Mouse (Mus musculus) CH12.LX (cell line): Measurements from ENCODE around the gene Col15a1. TPM values are rescaled to one million over a fixed set of nuclear protein-coding genes. Genes with fewer than 3 reads are reported as not detected.

Source experiments
- DNase-seq: peaks from one replicate; pipeline ENCODE4 v3.0.0-alpha.2; 2013; ENCODE audit errors: extremely low read depth
- H3K27ac ChIP-seq: 2 replicates; pipeline ENCODE4 v1.5.1; 2012; ENCODE audit warnings: low read depth, mild to moderate bottlenecking, control low read depth, moderate library complexity; ENCODE audit not compliant: insufficient read depth
- H3K27me3 ChIP-seq: replicated peaks from 2 replicates; pipeline ENCODE3; 2012; ENCODE audit warnings: inconsistent platforms
- H3K36me3 ChIP-seq, 2 experiments: replicated peaks in 1 of 2; 2 replicates each; pipeline versions ENCODE3 to v1.6.1; 2012; ENCODE audit warnings: inconsistent platforms in 1 of 2, low read length in 1 of 2, mild to moderate bottlenecking in 1 of 2, mixed read lengths in 1 of 2, moderate library complexity in 1 of 2; ENCODE audit not compliant: control insufficient read depth in 1 of 2, insufficient read depth in 1 of 2
- H3K4me1 ChIP-seq, 2 experiments: 2 replicates each; pipeline ENCODE4 v1.6.1; 2012; ENCODE audit warnings: inconsistent platforms in 1 of 2, moderate library complexity in 1 of 2; ENCODE audit not compliant: insufficient read depth in 2 of 2, control insufficient read depth in 1 of 2
- H3K4me2 ChIP-seq: 2 replicates; pipeline ENCODE4 v1.6.1; 2012; ENCODE audit warnings: low read depth, mild to moderate bottlenecking, control low read depth; ENCODE audit not compliant: poor library complexity, insufficient read depth, severe bottlenecking
- H3K4me3 ChIP-seq, 3 experiments: fragments of 150-350 bp in 1 of 3; sonication (generic) in 1 of 3; replicated peaks in 1 of 3; 2 replicates each; pipeline versions ENCODE3 to v1.5.1; 2011 to 2012; ENCODE audit warnings: low read depth in 2 of 3, low read length in 2 of 3, mild to moderate bottlenecking in 2 of 3, moderate library complexity in 2 of 3, control low read depth in 1 of 3, improper control_type of control experiment in 1 of 3, inconsistent platforms in 1 of 3, mixed read lengths in 1 of 3; ENCODE audit not compliant: poor library complexity in 1 of 3
- H3K79me2 ChIP-seq: replicated peaks from 2 replicates; pipeline ENCODE4 v1.6.1; 2012; ENCODE audit warnings: mild to moderate bottlenecking, moderate library complexity; ENCODE audit not compliant: control insufficient read depth, poor library complexity, insufficient read depth, severe bottlenecking; ENCODE audit errors: extremely low read depth
- H3K9ac ChIP-seq: 2 replicates; pipeline ENCODE4 v1.6.1; 2012; ENCODE audit warnings: low read depth, mild to moderate bottlenecking, control low read depth, moderate library complexity; ENCODE audit not compliant: insufficient read depth
- H3K9me3 ChIP-seq: replicated peaks from 2 replicates; pipeline ENCODE3; 2012; ENCODE audit warnings: low read length, inconsistent platforms, mixed read lengths
- BHLHE40 ChIP-seq: IDR thresholded peaks from 2 replicates; pipeline ENCODE4 v1.6.1; 2011; ENCODE audit warnings: mild to moderate bottlenecking, low read depth, low read length, improper control_type of control experiment
- CHD2 ChIP-seq: IDR thresholded peaks from 2 replicates; pipeline ENCODE4 v1.6.1; 2011; ENCODE audit warnings: low read length, improper control_type of control experiment
- ELF1 ChIP-seq: IDR thresholded peaks from 2 replicates; pipeline ENCODE4 v1.6.1; 2014; ENCODE audit warnings: low read depth, mild to moderate bottlenecking, inconsistent platforms, low read length, improper control_type of control experiment
- JUN ChIP-seq: IDR thresholded peaks from 2 replicates; pipeline ENCODE4 v1.6.1; 2011; ENCODE audit warnings: low read depth, mild to moderate bottlenecking, low read length, improper control_type of control experiment, moderate library complexity; ENCODE audit not compliant: insufficient read depth
- MAX ChIP-seq: IDR thresholded peaks from 2 replicates; pipeline ENCODE4 v1.6.1; 2011; ENCODE audit warnings: low read length, improper control_type of control experiment
- MAZ ChIP-seq: IDR thresholded peaks from 2 replicates; pipeline ENCODE4 v1.6.1; 2012; ENCODE audit warnings: low read depth, mild to moderate bottlenecking, inconsistent platforms, low read length, improper control_type of control experiment, moderate library complexity
- MXI1 ChIP-seq: IDR thresholded peaks from 2 replicates; pipeline ENCODE4 v1.6.1; 2011; ENCODE audit warnings: mild to moderate bottlenecking, low read depth, low read length, improper control_type of control experiment
- NELFE ChIP-seq: IDR thresholded peaks from 2 replicates; pipeline ENCODE4 v1.6.1; 2011; ENCODE audit warnings: low read depth, low read length, improper control_type of control experiment
- PAX5 ChIP-seq: IDR thresholded peaks from 2 replicates; pipeline ENCODE4 v1.6.1; 2012; ENCODE audit warnings: low read length, inconsistent platforms, mixed read lengths
- POLR2A ChIP-seq: IDR thresholded peaks from 2 replicates; pipeline ENCODE4 v1.6.1; 2011; ENCODE audit warnings: low read depth, mild to moderate bottlenecking, improper control_type of control experiment, low read length
- POLR2AphosphoS2 ChIP-seq: IDR thresholded peaks from 2 replicates; pipeline ENCODE4 v1.6.1; 2011; ENCODE audit warnings: low read depth, low read length, improper control_type of control experiment
- RCOR1 ChIP-seq: conservative IDR thresholded peaks from 2 replicates; pipeline ENCODE4 v1.6.1; 2012; ENCODE audit warnings: low read depth, mild to moderate bottlenecking, inconsistent platforms, low read length, improper control_type of control experiment
- TBP ChIP-seq: conservative IDR thresholded peaks from 2 replicates; pipeline ENCODE4 v1.6.1; 2011; ENCODE audit warnings: low read depth, low read length, improper control_type of control experiment
- ZKSCAN1 ChIP-seq: IDR thresholded peaks from 2 replicates; pipeline ENCODE4 v1.6.1; 2012; ENCODE audit warnings: low read depth, inconsistent platforms, low read length, improper control_type of control experiment, borderline replicate concordance
- ZMIZ1 ChIP-seq: IDR thresholded peaks from 2 replicates; pipeline ENCODE4 v1.6.1; 2012; ENCODE audit warnings: low read depth, mild to moderate bottlenecking, inconsistent platforms, low read length, improper control_type of control experiment
- ZNF384 ChIP-seq: IDR thresholded peaks from 2 replicates; pipeline ENCODE4 v1.6.1; 2012; ENCODE audit warnings: low read depth, low read length, improper control_type of control experiment, inconsistent platforms
- dilution Hi-C: fragments of 300-500 bp; cut with MboI; formaldehyde crosslinking; loops from 2 replicates; pipeline ENCODE4 v1.14.3; 2020; ENCODE audit warnings: low sequenced_read_pairs; ENCODE audit not compliant: extremely low pct_unique_long_range_greater_than_20kb, extremely low pct_ligation_motif_present
- in situ Hi-C: fragments of 300-500 bp; cut with MboI; formaldehyde crosslinking; loops from 3 replicates; pipeline ENCODE4 v1.14.3; 2019; ENCODE audit warnings: low sequenced_read_pairs, low pct_ligation_motif_present, low pct_unique_long_range_greater_than_20kb, mixed read lengths
- polyA plus RNA-seq: library from polyadenylated mRNA; unstranded; fragments of >175 nt; gene quantifications from 2 replicates; pipeline ENCODE4 v1.2.1, GENCODE M21; 2012; ENCODE audit warnings: low read depth; ENCODE audit not compliant: insufficient read length
- total RNA-seq, 2 experiments: library from RNA; depleted of rRNA; stranded (reverse); fragments of 300-350 nt in 1 of 2; fragments of >200 nt in 1 of 2; gene quantifications; 2 replicates each; pipeline ENCODE4 v1.2.3; 2012 to 2014

Col15a1 gene
- total and polyA plus RNA-seq, 3 experiments, result 0.08 to 2.2 (median 0.68) TPM

GRCm38 (mm10) chr4:47205846-47206245 is 2.1 kb upstream of the Col15a1 start:
- Histone ChIP-seq H3K36me3 (no peaks in the 10 kb centered on the region), H3K4me3 (no peak overlapping the region), H3K79me2 (no peaks in the 10 kb centered on the region), H3K9ac (no peak overlapping the region), H3K4me2 (no peak overlapping the region), H3K27me3 (peaks cover 11% of the 10 kb centered on the region), H3K27ac (no peak overlapping the region), H3K4me1 (no peaks in the 10 kb centered on the region), H3K9me3 (peaks cover 2% of the 10 kb centered on the region)
- in situ Hi-C loops (no loop called here), dilution Hi-C loops (no loop called here)
- TF ChIP-seq TBP (no peak), POLR2A (no peak)
- no peak for DNase-seq

- Histone ChIP-seq H3K4me2 (no peak overlapping the region), H3K36me3 (no peaks in the 10 kb centered on the region), H3K27ac (no peak overlapping the region)
- in situ Hi-C loops, result no loop called here
- DNase-seq, result no peak
- TF ChIP-seq ZKSCAN1, result no peak
- TF ChIP-seq CHD2, result no peak
- TF ChIP-seq ZMIZ1, result no peak
- TF ChIP-seq MAX, result no peak
- no peak for TF ChIP-seq MAZ
- TF ChIP-seq ZNF384, result no peak
- no peak for TF ChIP-seq MXI1
- no peak for TF ChIP-seq RCOR1
- TF ChIP-seq ELF1, result no peak
- TF ChIP-seq NELFE, result no peak
- no peak for TF ChIP-seq POLR2AphosphoS2
- no peak for TF ChIP-seq PAX5
- no peak for TF ChIP-seq JUN
- TF ChIP-seq BHLHE40, result no peak
- TF ChIP-seq POLR2A, result no peak
- TF ChIP-seq, all 38 proteins: peak for 0
- Histone ChIP-seq H3K79me2 (no peaks in the 10 kb centered on the region), H3K9me3 (peaks cover 2% of the 10 kb centered on the region), H3K4me1 (no peaks in the 10 kb centered on the region), H3K27me3 (peaks cover 12% of the 10 kb centered on the region), H3K9ac (no peak overlapping the region), H3K4me3 (no peak overlapping the region)
- dilution Hi-C loops, result no loop called here
Observed at GRCm38 (mm10) chr4:47208421-47208991, 545 bp downstream of the Col15a1 start.
